Mouse (Mus musculus) skeletal muscle tissue, adult 2 months (tissue): Measurements from ENCODE around the gene Hoxa9.

ENCODE experiments used
- DNase-seq: peaks from one replicate; pipeline ENCODE4 v3.0.0-alpha.2; 2012; ENCODE audit warnings: low read depth, low spot score

Gene Hoxa9

DNA sequence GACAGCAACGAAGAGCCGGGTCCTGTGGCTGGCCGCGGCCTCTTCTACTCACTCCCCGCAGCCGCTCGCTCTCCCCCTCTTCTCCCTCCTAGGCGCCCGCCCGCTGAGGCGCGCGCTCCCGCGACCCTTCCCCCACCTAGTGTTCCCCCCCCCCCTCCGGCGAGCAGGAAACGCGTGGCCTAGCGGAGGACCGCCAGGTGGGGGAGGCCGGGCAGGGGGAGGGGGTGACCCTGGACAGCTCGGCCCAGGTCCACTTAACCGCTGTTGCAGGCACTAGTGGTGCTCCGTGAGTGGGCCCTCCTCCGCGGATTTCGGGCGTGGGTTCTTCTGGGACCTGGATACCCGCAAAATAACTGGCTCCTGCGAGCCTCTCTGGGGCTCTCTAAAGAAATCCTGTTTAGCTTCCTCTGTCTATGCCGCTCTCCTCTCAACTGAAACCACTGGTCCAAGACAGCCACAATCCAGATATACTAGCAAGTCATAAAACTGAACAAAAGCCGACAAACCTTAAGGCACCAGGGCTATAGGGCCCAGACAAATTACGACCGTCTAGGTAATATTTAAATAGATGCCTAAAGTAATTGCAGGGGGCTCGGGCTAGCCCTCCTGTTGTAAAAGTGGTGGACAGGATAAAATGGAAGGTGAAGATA, at the start of gene Hoxa9:
Gene Hoxa9 (minus strand): TSS at position 574 of the 650 bp plus-strand sequence.
- DNase-seq = no peak

DNA sequence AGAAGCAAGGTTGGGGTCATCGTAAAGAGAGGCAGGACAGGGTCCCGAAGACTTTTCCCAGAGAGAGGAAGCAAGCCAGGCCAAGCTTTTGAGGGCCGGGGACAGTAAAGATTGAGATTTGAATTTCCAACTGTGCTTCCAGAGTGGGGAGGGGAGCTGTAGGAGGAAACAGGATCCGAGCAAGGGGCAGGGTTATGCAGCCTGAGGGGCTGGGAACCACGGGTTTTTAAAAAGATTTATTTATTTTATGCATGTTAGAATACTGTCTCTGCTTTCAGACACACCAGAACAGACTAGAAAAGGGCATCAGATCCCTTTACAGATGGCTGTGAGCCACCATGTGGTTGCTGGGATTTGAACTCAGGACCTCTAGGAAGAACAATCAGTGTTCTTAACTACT, 46.0 kb upstream of the Hoxa9 start:
- no peak for DNase-seq

DNA sequence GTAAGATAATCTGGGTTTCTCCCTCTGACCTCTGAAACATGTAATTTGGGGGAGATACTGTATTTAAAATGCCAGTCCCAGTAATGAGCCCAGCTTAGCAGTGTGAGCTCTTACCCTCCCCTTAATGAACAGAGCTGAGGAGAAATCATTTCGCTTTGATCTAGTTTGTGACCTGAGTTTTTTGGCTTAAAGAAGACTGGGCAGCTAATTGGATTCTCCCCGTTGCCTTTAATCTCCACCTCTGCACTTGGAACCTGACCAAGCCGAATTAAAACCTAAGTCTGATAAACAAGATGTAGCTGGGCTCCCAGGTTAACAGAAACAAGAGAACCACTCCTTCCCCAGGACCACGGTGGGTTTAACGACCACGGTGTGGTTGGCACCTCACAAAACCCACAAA, 45.5 kb upstream of the Hoxa9 start:
- DNase-seq = no peak

DNA sequence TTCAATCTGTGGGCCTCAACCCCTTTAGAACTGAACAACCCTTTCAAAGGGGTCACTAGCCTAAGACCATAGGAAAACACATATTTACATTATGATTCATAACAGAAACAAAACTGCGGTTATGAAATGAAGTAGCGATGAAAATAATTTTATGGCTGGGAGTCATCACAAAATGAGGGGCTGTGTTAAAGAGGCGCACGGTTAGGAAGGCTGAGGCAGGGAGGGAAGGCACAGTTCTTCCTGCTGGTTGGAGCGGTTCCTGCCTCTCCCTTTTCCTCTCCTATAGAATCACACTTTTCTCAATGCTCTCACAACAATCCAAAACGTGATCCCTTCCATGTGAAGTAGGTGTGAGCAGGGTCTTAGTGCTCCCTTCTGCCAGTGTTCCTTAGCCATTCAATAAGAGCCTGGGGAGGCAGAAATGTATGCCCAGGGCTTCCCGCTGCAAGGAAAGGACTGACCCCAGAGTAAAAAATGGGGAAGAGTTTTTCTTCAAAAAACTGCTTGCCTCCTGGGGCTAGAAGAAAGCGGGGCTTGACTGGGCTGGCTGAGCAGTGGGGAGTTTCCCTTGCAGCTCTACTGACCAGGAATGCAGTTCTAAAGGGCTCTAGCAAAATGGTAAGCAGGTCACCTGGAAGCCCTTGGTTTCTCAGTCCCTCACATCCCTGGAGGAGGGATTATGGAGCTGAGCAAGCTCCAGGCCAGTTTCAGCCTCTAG, 44.8 kb upstream of the Hoxa9 start:
- no peak for DNase-seq

DNA sequence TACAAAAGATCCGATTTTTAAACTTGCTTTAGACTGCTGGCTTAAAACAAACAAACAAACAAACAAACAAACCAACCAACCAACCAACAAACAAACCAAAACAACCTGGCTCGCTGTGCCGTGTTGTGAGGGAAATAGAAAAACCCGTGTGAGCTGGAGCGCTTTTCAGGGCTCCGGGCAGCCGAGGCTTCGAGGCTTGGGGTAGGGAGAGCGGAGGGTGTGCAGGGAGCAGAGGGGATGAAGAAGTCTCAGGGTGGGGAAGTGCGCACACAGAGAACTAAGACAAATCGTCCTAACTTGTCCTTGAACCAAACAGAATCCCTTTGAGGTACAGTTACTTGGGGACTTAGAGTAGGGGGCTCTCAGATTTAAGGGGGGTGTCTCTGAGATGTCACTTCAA, 43.7 kb upstream of the Hoxa9 start:
- DNase-seq = no peak

DNA sequence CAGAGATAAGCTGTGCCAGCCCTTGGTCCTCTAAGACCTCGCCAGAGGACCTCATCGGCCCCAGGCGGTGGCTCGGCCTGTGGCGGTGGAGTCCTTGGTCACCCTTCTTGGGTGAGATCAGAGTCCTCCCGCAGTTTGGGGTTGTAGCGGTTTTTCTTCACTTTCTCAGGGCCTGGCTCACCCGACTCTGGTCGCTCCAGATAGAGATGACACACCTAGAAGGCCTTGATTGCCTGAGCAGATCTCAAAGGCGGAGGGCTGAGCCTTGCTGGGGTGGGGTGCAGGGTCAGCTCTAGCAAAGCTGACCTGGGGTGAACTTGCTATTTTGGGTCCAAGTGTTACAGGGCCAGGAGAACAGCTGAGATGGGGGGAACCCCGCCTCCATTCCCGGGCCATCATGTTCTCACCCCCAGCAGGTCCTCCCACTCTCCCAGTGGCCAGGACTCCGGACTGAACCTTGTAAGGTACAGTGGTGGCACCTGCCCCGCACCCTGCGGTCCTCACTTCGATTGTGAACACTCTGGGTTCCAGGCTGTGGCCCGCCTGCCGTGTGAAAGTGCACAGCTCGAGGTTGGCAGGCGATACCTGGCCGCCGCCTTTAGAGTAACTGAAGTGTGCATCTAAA, 42.9 kb upstream of the Hoxa9 start:
- no peak for DNase-seq

DNA sequence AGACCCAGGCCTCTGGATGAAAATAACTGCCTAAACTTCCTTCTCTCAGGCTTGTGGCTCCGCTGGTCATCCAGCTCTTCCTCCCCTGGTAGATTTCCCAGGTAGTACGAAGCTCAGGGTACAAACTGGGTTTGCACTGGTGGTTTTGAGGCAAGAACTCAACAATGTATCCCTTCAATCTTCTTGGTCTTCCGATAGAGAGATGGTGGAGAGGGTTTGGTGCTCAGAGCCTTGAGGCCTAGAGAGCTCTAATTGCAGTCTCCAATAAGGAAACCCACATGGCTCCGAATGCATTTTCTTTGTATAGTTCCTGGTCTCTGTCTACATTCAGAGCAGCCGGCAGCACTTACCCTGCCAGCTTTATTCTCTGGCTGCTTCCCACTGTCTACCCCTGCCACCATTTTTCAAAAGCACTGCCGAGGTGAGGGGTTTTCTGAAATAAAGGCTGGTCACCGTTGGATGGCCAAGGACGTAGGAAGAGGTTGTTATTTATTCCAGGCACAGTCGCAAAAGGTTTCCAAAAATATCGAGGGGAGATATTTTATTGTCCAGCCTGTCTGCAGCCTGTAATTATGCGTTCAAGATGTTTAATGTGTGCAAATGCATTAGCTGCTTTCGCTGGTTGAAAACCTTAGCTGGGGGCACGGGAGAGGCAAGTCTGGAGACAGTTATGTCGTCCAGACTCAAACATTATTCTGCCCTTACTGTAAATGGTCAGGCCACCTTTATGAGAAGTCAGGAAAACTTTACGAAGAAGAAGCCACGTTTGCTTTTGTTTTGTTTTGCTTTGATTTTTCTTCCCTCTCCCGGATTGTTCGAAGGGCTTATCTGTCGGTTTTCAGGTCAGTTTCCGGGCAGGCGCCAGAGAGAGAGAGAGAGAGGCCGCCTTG, 42.1 kb upstream of the Hoxa9 start:
- DNase-seq = no peak

DNA sequence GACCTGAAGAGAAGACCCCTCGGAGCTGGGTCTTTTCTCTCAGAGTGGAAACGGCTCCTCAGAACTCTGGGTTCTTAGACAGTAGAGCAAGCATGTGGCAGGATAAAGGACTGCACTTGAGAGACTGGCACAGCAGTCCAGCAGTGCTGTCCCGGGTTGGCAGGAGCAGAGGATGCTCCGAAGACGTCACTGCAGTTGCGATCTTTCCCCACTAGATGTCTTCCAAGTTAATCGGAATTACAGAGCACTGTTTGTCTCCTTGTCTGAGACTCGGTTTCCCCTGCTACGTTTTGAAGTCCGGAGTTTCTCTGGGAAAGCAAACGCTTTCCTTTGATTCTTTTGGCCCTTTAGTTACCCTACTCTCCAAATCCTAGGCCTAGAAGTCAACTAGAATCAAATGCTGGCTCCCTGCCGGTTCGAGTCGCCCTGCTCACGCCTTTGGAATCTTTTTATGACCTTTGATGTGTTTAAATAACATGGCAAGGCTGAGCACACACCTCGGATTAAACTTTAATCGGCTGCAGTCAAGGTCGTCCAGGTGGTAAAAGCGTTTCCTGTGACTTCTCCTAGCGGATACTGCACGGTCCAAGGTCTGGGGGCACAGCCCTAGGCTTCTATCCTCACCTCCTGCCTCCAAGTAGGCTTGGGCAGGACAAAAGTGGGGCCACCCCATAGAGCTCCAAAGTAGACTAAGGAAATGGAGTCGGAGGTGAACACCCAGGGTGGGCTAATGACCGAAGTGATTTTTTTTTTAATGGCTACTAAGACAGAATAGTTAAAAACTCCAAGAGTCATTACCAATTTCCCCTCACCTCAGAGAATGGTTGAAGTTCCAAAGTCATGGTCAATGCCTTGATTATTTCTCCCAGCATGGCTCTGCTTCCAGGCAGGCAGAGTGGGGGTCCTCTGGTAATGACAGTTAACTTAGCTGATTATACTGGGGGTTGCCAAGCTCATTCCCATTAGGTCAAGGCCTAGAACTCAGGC, 39.9 kb upstream of the Hoxa9 start:
- no peak for DNase-seq

DNA sequence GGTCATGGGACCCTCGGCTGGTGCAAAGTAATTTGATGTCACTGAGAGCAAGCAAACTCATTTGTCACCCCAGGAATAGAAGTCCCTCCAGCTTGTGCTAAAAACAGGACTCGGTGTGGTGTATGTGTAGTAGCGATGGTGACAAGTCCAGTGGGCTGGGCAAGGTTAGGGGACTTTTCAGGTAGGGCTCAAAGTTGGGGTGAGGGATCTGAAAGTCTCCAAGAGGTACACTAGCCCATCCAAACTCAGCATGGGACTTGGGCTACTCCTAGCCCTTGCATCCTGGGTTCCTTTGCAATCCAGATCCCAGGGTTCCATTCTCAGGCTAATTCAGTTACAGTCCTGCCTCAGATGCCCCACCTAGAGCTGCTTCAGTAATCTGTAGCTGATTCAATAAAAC, 37.9 kb upstream of the Hoxa9 start:
- no peak for DNase-seq

DNA sequence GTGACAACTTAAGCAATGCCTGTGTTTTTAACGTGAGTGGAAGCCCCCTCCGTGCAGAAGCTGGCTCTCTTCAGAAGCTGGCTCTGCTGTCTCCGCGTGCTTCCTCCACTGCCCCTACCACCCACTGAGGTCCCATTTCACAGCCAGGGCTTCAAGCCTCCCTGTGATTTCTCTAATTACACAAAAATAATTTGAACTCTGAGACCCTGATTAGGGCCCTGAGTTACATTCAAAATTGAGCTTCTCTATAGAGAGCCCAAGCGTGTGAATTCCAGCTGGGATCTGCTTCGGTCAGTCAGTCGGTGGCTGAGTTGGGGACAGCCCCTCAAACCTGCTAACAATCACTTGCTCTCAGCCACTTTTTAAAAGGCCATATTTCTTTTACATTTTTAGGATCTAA, 37.5 kb upstream of the Hoxa9 start:
- DNase-seq = no peak

DNA sequence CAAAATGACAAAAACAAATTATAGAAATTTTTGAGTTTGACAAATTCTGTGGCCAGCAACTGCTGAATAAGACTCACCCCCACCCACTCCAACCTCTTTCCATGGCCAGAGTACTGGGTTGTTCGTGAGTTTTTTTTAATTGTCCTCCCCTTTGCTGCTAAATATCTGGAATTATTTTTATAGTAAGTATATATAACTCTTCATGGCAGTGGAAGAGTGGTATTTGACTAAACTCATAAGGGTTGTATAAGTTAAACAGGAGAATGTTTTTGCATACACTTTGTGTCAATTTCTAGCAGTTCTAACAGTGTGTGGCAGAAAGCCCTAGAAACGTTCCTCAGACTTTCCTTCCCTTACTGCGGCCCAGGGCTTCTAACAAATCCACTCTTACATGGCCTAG, 36.8 kb upstream of the Hoxa9 start:
- no peak for DNase-seq

DNA sequence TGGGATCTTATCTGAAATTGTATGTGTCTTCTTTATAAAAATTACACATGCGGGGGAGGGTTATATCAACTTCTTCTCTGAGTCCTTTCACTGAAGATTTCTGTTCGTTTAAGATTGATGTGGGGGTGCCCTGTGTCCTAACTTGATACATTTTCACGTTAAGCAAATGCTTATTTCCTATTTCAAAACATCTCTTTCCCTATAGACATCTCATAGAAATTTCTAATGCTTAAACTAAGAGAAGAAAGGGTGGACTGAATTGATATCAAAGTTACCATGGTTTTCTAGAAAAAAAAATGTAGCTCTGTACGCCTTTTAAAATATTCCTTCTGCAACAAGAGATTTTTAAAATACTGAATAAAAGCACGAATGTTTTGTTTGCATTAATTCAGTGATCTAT, 36.3 kb upstream of the Hoxa9 start:
- no peak for DNase-seq

DNA sequence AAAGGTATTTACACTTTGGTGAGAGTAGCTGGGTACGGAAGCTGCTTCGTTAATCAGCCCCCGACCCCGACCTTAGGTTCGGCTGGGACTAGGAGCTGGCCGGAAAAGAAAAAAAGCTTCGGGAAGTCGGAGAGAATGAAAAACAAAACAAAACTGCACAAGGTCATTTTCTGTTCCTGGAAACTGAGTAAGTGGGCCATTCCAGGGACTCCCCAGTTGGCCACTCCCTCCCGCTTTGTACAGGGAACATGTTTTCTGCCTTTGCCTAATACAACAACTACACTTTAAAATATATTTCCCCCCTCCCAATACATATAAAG, 35.7 kb upstream of the Hoxa9 start:
- DNase-seq = no peak

DNA sequence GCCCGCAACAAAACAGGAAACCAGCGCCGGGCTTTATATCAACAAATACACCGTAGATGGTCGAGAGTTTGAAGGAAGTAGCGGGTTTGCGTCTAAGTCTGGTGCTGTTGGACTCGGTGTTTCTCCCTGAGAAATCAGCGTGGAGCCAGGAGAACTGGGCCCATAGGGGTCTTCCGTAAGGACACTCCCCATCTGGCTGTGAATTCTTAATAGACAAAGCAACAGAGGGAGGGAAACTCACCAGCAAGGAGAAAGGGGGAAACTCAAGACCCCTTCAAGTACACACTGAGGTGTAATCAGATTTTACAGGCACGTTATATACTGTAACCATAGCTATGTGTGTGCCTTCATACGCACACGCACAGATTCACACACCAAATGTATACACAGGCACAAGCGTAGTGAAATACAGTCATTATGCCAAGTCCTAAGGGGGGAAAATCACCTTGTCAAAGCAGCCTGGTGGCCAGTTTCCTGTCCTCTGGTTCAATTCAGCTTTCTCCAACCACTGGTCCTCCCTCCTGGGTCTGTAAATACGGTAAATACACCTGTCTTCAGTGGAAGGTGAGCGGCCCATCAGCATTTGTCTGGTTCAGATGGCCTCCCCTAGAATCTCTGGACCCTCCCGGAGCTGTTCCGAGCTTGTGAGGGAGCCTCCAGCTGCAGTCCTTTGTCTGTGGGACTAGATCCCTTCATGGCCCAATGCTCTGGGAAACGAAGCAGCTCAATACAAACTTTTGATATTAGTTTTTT, 35.2 kb upstream of the Hoxa9 start:
- no peak for DNase-seq

DNA sequence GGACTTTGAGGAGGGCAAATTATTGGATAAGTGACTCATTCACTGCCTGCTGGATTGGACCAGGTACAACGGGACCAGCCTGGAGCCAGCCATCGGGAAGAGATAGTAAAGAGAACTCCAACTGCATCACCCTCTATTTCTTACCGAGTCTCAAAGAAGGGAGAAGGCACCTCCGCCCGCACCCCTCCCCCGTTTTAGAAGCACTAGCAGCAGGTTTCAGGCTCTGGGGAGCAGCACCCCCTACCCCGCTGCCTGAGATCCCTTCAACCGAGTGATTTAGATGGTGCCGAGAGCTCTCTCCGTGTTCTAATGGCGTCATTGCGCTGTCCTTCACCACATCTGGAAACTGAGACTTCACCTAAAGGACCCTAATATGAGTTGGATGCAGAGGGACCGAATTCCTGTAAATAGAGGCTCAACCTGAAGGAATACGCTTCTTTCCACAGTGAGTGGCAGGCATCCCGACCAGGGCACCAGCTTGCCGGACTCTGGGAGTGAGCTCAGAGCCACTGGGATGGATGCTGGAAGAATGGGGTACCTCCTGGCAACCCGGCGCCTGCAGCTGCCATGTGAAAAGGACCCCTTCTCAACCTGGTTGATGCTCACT, 34.5 kb upstream of the Hoxa9 start:
- DNase-seq = no peak

DNA sequence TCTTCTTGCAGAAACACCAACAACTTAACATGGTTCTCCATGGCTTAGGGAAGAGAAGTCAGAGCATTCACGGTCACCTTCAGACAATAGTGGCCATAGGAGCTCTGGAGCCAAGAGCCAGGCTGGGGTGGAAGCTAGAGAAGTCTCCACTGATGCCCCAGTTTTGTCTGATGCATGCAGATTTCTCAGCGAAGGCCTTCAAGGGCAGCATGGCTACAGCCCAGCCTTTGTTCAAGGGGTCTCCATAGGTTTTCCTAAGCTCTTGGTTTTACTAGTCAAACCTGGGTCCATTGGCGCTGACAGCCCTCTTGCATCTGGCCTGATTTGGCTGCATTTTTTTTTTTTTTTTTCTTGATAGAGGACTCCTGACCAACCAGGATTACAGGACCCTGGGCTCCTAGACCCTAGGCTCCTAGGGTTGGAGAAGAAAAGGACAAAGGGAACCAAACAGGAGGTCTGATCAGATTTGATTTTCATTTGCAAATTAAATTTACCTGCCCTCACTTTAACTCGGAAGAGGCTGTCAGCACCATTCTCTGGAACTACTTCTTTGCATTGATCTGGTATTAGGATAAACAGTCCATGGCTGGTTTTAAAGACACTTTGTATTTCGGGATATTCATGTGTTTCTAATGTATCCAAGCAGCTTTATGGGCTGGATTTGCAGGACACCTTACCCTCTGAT, 33.4 kb upstream of the Hoxa9 start:
- no peak for DNase-seq

DNA sequence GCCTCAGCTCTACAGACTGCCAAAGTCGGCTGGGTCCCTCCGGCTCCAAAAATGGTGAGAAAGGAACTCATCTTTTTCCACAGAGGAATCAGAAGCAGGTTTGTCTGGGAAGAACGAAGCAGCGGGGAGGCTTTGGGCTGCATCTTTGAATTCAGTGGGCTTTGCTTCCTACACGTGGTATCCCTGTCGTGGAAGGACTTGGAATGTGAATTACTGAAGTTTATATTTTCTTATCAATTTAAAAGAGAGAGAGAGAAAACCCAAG, 32.4 kb upstream of the Hoxa9 start:
- no peak for DNase-seq

DNA sequence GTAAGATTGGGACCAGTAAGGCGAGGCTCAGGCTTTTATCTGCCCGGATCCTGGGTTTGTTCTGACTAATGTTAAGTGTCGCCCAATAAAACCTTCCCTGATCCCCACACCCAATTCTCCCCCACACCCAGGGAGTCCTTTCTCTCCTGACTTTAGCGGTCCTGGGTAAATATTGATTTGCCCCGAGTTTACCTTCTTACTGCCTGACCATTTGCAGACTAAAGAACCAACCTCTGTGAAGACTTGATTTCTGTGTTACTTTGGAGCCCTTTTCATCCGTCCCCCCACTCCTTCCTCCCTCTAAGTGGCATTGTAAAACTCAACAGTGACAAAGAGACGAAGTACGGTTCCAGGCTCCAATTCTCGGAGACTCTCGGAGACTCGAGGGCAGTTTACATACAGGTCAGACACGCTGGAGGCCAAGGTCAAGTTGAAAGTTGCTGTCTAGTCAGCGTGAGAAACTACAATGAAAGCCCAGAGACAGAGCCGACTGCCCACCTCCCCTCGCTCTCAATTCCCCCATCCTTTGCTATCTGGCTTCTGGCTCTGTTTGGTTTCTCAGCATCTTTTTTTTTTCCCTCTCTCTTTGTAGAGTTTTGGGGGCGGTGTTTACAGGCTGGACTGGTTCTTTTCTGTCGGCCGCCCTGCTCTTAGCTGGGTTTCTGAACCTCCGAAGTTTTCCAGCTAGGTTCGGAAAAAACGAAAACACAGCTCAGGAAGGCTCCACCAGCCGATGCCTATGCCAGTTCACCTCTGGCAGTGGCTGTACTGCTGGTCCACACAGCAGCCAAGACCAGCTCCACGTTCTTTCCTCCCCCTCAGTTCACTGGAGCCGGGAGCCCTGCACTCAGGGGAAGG, 31.8 kb upstream of the Hoxa9 start:
- DNase-seq = no peak
